Mouse (Mus musculus) lung, postnatal 0 days (tissue): ENCODE results near the gene Rnf185.

Source experiments
- CTCF ChIP-seq: IDR thresholded peaks from 2 replicates; pipeline ENCODE4 v1.5.1; 2016; ENCODE audit warnings: antibody characterized with exemption, mild to moderate bottlenecking
- EP300 ChIP-seq: IDR thresholded peaks from 2 replicates; pipeline ENCODE4 v1.6.1; 2016; ENCODE audit warnings: antibody characterized with exemption, mild to moderate bottlenecking, control low read depth

GRCm38 (mm10) chr11:3458428-3459104 lies 6.4 kb upstream of the Rnf185 start:
- TF ChIP-seq EP300 (no peak), CTCF (no peak)
